Mouse (Mus musculus): Measurements from ENCODE around the gene E030030I06Rik. TPM values are rescaled to one million over a fixed set of nuclear protein-coding genes. Genes with fewer than 3 reads are reported as not detected.
"Not testable (repeated sequence)": the region's sequence is repeated elsewhere in the genome, so short reads cannot be mapped to it uniquely, and the experiment has no call there.

Gene E030030I06Rik
- polyA plus RNA-seq (2016; fragmentation: Nextera tagmentation; extraction: Ambion mirVana): 21.4 and 28.9 TPM in 2 replicates

DNA sequence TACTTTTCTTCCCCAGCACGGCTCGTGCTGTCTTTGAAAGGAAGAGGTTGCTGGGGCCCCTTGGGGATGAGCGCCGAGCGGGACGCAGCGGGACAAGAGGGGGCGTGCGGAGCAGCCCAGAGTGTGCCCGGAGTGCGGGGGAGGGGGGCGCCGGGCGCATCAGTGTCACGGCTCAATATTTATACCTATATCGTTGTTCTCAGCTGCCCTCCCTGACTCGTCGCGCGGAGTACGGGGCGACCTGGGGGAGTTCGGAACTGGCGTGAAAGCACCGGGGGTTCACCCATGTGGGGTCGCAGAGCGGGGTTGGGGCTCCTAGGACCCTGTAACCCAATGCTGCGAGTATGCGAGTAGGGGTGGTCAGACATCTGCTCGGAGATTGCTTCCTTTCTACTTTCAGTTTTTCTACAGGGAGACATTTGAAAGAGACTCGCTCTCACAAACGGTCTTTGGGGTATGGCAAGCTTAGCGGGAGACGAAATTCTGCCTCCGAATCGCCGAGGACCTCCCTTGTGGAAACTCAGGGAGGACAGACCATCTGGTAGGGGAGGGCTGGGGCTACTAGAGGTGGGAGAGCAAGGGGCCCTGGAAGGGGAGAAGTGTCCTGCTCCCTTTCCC lies at the start of gene E030030I06Rik:
TSS of gene E030030I06Rik (minus strand) at position 198 of the 618 bp plus-strand sequence.
- H3K27ac ChIP-seq: peak within 1 kb of the TSS; percentile 93
- DNase-seq (ENCODE audit: low spot score): peak; percentile 69
- H3K9me3 ChIP-seq: no peaks in the 10 kb centered on the region
- peak within 1 kb of the TSS; percentile 75 for H3K4me3 ChIP-seq
- peaks cover 10% of the 10 kb centered on the region for H3K36me3 ChIP-seq
- WGBS: under 1% methylated on average over 37 of the region's 37 CpGs
- peaks cover 32% of the 10 kb centered on the region for H3K4me1 ChIP-seq (replicated peaks)
- peaks cover 51% of the 10 kb centered on the region for H3K27me3 ChIP-seq (ENCODE audit: insufficient read depth, poor library complexity, severe bottlenecking)

DNA sequence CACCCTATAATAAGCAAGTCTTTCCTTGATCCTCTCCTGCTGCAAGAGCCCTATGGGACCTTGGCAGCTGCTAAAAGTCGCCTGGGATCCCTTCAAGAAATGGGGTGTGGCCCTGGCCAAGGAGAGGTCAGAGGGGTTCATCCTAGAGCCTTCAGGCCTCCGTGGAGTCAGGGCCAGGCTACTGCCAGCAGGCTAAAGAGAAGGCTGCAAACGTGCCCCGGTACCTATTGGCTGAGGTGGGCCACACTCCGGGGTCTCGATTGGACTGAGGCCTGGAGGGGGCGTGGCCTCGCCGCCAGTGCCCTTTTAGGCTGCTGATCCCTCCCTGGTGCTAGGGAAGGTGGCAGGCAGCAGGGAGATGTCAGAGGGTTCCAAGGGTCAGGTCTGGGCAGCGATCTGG lies 42.0 kb upstream of the E030030I06Rik start:
- not testable (repeated sequence) for H3K4me1 ChIP-seq (replicated peaks); H3K36me3 ChIP-seq; H3K9me3 ChIP-seq; H3K27ac ChIP-seq; H3K27me3 ChIP-seq (ENCODE audit: insufficient read depth, poor library complexity, severe bottlenecking)
- peak overlapping the region; percentile 20; the same call in 1 of the 2 replicates for H3K4me3 ChIP-seq
- WGBS: 4% methylated on average over 9 of the region's 10 CpGs
- DNase-seq (ENCODE audit: low spot score): peak; percentile 45

DNA sequence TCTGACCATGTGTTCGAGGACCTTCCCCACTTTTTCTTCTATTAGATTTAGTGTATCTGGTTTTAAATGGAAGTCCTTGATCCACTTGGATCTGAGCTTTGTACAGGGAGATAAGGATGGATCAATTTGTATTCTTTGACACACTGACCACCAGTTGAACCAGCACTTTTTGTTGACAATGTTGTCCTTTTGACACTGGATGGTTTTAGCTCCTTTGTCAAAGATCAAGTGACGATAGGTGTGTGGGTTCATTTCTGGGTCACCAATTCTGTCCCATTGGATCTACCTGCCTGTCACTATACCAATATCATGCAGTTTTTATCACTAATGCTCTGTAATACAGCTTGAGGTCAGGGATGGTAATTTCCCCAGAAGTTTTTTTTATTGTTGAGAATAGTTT lies 27.4 kb upstream of the E030030I06Rik start:
- WGBS: 84% methylated on average over 2 of the region's 2 CpGs
- not testable (repeated sequence) for H3K4me1 ChIP-seq (replicated peaks)

DNA sequence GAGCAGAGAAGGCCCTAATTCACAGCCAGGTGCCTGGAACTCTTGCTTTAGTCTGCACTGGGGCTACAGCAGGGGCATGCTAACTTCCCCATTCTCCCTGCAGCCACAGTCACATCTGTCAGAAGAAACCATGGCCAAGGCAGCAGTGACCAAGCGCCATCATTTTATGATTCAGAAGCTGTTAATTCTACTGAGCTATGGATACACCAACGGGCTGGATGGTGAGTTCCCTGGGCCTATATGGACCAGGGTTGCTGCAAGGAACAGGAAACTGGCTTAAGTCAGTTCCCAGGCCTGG lies 25.1 kb upstream of the E030030I06Rik start:
- H3K4me1 ChIP-seq (replicated peaks); H3K4me3 ChIP-seq; H3K36me3 ChIP-seq; DNase-seq (ENCODE audit: low spot score); H3K27ac ChIP-seq; H3K9me3 ChIP-seq; H3K27me3 ChIP-seq (ENCODE audit: insufficient read depth, poor library complexity, severe bottlenecking): not testable (repeated sequence)
- 86% methylated on average over 2 of the region's 2 CpGs for WGBS

More for the DNA sequence above, 27.4 kb upstream of the E030030I06Rik start:
- not testable (repeated sequence) for H3K27me3 ChIP-seq (ENCODE audit: insufficient read depth, poor library complexity, severe bottlenecking); H3K27ac ChIP-seq; H3K36me3 ChIP-seq; DNase-seq (ENCODE audit: low spot score); H3K9me3 ChIP-seq; H3K4me3 ChIP-seq

DNA sequence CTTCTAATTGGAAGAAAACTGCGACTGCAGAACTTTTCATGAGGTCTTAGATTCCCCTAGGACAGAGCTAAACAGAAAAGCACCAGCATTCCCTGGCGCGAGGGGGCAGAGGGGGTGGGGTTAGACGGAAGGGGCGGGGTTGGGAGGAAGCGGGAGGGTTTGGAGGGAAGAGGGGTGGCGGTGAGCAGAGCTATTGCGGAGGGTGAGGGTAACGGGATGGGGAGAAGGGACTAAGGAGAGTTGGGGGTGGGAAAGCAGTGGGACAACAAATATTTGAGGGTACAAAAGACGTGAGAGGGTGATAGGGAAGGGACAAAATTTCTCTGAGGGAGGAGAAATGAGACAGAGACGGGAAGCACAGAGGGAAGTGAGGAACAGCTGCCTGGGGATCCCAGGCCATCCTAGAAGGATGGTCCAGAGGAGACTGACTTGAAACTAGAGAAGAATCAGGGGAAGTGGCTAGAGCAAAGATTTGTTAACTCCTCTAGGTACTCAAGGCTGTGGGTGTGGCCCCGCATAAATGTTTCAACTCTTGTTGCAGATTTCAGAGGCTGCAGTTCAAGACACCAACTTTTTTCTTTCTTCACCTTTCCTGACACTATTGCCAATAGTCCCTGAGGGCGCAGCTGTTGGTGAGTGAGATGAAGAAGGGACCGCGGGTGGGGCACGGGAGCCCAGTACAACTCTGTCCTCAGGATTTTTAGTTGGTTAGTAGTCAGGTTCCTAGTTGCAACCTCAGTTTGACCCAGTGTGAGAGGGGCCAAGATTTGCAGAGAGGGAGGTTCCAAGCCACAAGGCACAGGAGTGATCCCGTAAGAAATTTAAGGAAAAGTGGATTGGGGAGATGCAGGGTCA lies 24.5 kb upstream of the E030030I06Rik start:
- H3K4me1 ChIP-seq (replicated peaks); H3K4me3 ChIP-seq; DNase-seq (ENCODE audit: low spot score); H3K27ac ChIP-seq; H3K27me3 ChIP-seq (ENCODE audit: insufficient read depth, poor library complexity, severe bottlenecking); H3K9me3 ChIP-seq; H3K36me3 ChIP-seq: not testable (repeated sequence)
- 14% methylated on average over 14 of the region's 17 CpGs for WGBS

DNA sequence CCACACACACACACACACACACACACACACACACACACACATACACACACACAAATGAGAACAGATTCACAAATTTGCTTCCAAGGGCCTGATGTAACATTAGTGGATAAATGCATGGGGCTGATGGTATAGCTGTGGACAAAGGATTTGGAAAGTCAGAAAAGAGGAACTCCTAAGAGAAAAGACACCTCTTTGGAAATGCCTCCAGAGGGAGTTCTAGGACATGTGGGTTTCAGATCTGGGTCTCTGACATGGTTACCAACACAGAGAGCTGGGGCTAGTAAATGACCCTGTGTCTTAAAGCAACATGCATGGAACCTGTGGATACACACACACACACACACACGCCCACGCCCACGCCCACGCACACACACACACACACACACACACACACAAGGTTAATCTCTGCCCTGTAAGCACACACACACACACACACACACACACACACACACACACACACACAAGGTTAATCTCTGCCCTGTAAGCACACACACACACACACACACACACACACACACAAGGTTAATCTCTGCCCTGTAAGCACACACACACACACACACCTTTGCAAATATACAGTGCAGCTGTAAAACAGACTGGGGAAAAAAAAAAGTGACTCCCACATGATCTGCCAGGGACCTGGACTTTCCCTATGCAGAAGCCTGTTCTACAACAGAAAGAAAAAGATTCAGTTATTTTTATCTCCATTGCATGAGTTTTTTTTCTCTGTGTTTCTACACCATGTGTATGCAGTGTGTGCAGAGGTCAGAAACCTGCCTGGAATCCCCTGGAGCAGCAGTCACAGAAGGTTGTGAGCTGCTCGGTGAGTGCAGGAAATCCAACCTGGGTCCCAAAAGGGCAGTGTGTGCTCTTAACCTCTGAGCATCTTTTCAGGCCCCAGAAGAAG lies 23.6 kb upstream of the E030030I06Rik start:
- H3K27me3 ChIP-seq (ENCODE audit: insufficient read depth, poor library complexity, severe bottlenecking); DNase-seq (ENCODE audit: low spot score); H3K9me3 ChIP-seq; H3K4me3 ChIP-seq; H3K4me1 ChIP-seq (replicated peaks); H3K27ac ChIP-seq; H3K36me3 ChIP-seq: not testable (repeated sequence)
- WGBS: 53% methylated on average over 5 of the region's 5 CpGs

DNA sequence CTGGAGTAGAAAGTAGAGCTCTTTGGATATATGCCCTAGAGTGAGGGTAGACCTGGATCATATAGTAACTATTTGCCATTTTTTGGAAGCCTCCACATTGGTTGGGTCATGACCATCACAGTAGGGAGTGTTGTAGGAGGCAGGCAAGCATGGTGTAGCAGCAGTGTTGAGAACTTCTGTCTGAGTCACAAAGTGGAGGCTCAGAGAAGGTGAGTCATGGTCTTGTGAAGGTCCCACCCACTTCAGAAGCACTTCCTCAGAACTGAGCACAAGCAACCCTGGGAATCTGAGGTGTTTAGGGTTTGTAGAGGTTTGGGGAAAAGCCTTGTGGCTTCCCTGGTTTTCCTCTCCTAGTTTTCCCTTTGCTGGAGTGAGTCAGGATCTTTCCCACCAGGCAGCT lies 20.0 kb upstream of the E030030I06Rik start:
- not testable (repeated sequence) for H3K36me3 ChIP-seq; H3K4me1 ChIP-seq (replicated peaks); H3K27me3 ChIP-seq (ENCODE audit: insufficient read depth, poor library complexity, severe bottlenecking); DNase-seq (ENCODE audit: low spot score); H3K9me3 ChIP-seq; H3K27ac ChIP-seq; H3K4me3 ChIP-seq

DNA sequence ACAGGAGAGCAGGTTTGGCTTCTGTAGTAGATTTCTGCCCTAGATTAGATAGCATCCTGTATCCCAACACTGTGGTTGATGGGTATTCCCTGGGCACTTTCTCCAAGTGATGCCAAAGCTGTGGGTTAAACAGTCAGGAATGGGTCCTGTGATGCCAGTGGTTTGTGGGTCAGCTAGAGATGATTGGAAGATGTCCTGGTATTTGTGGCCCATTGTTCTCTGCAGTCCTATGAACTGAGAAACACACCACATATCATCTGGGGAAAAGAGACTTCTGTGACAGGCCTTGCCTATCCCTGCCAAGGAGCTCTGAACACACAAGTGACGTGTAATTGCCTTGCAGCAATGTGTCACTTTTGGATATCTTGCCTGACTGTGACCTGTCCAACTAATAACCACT lies 18.0 kb upstream of the E030030I06Rik start:
- H3K27ac ChIP-seq; H3K4me3 ChIP-seq; H3K36me3 ChIP-seq; H3K27me3 ChIP-seq (ENCODE audit: insufficient read depth, poor library complexity, severe bottlenecking); H3K9me3 ChIP-seq; H3K4me1 ChIP-seq (replicated peaks); DNase-seq (ENCODE audit: low spot score): not testable (repeated sequence)
- whole genome bisulfite sequencing: 88% methylated on average over 1 of the region's 1 CpGs

DNA sequence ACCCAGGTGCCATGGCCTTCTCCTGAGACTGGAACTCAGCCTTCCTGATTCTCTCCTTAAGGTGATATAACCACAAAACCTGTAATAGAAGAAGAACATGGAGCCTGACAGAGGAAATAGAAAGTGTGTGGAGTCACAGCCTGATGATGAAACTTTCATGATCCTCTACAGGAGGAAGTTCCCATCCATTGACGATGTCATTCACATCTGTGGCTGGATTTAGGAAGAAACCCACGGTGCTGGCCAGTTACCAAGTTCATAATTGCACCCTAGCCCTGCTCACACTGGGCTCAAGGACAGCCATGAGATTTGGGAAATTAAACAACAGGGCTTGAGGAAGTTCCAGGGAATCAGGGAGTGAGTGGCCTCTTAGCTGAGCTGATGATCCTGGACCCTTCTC lies 17.0 kb upstream of the E030030I06Rik start:
- 74% methylated on average over 2 of the region's 2 CpGs for WGBS
- DNase-seq (ENCODE audit: low spot score); H3K27ac ChIP-seq; H3K9me3 ChIP-seq; H3K36me3 ChIP-seq; H3K4me1 ChIP-seq (replicated peaks); H3K4me3 ChIP-seq: not testable (repeated sequence)
- H3K27me3 ChIP-seq (ENCODE audit: insufficient read depth, poor library complexity, severe bottlenecking): peaks cover 17% of the 10 kb centered on the region

DNA sequence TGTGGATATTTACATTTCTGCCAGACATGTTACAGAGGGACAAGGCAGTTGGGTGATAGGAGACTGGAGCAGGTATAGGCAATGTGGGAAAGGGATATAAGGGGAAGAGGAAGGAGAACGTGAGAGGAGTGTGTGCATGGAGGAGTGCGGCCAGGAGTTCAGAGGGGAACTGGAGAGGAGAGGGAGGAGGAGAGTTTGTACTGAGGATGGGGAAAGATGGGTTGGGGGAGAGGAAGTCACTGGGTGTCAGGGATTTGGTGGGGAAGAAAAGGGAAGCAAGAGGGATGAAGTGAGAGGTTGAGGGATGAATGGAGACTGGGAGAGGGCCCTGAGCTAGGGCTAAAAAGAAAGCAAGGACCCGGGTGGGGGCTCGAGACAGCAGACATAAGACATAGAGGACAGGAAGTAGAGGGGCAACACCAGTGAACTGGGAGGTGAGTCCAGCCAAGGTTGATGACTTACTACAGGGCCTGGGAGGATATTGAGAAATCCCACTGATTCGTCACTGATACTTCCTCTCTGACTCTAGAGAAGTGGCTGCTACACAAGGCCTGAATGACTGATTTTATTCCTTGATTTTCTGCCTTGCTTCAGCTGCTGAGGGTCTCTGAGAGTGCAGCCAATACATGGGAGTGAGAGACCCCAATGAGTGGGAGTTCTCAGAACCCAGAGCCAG lies 16.4 kb upstream of the E030030I06Rik start:
- peaks cover 23% of the 10 kb centered on the region for H3K27me3 ChIP-seq (ENCODE audit: insufficient read depth, poor library complexity, severe bottlenecking)
- not testable (repeated sequence) for H3K4me3 ChIP-seq; H3K27ac ChIP-seq; H3K4me1 ChIP-seq (replicated peaks); DNase-seq (ENCODE audit: low spot score); H3K9me3 ChIP-seq; H3K36me3 ChIP-seq
- WGBS: 73% methylated on average over 5 of the region's 5 CpGs

DNA sequence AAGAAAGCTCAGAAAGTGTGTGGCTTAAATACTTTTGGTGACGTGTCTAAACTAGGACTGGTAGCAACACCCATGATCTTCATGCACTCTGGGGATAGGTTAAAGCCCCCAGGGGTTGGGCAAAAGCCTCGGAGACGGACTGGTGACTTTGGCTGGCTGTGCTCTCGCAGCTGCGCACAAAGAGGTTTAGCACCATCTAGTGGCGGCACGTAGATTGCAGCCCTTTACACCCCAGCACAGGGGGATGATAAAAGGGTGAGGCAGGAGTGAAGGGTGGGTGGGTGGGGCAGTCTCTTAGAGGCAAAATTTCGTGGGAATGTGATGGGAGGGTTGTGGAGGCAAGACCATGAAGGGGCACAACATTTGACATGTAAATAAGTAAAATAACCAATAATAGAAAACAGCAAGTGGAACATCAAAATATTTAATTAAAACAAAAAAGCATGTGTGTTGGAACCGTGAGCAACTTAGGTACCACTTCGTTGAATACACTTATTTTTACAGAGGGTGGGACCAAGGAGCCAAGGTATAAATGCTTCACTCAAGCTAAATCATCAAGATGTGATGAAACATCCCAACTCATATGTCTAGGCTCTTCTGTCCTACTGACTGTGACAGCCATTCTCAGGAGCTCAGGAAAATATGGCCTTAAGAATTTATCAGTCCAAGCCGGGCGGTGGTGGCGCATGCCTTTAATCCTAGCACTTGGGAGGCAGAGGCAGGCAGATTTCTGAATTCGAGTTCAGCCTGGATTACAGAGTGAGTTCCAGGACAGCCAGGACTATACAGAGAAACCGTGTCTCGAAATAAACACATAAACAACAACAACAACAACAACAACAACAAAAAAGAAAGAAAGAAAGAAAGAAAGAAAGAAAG lies 14.9 kb upstream of the E030030I06Rik start:
- H3K4me3 ChIP-seq: peak overlapping the region; percentile 33; the same call in 1 of the 2 replicates

DNA sequence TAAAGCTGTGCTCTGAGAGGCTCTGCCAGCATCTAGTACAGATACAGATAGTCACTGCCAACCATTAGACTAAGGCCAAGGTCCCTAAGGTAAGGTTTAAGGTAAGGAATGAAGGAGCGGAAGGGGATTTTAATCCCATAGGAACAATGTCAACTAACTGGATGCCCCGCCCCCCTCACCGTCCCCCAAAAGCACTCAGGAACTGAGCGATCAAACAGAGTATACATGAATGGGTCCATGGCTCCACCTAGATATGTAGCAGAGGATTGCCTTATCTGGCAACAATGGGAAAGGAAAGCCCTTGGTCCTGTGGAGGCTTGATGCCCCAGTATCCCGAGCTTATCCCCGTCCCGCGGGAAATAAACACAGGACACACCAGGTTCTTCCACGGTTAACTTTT lies 14.2 kb upstream of the E030030I06Rik start:
- H3K27me3 ChIP-seq (ENCODE audit: insufficient read depth, poor library complexity, severe bottlenecking): peaks cover 45% of the 10 kb centered on the region

More for the DNA sequence above, 14.9 kb upstream of the E030030I06Rik start:
- not testable (repeated sequence) for H3K36me3 ChIP-seq; H3K9me3 ChIP-seq; H3K4me1 ChIP-seq (replicated peaks); H3K27ac ChIP-seq
- H3K27me3 ChIP-seq (ENCODE audit: insufficient read depth, poor library complexity, severe bottlenecking): peaks cover 38% of the 10 kb centered on the region
- WGBS: 37% methylated on average over 16 of the region's 16 CpGs
- DNase-seq (ENCODE audit: low spot score): peak; percentile 40

More for the DNA sequence above, 14.2 kb upstream of the E030030I06Rik start:
- not testable (repeated sequence) for DNase-seq (ENCODE audit: low spot score); H3K9me3 ChIP-seq; H3K36me3 ChIP-seq; H3K27ac ChIP-seq
- Histone ChIP-seq H3K4me1 (replicated peaks) (peaks cover 15% of the 10 kb centered on the region), H3K4me3 (peak overlapping the region; percentile 33; the same call in 1 of the 2 replicates)
- 11% methylated on average over 9 of the region's 9 CpGs for WGBS

Measured in hindbrain, embryonic 10.5 days (tissue).